Mouse (Mus musculus): Measurements from ENCODE around the gene Nenf. TPM values are rescaled to one million over a fixed set of nuclear protein-coding genes. Genes with fewer than 3 reads are reported as not detected.

Nenf gene
- total RNA-seq, 1 experiment from 2014 or later, result 89.6 TPM

Other genes starting within 250 kb of the Nenf start
- 2.0 and 5.2 TPM in 2 replicates for gene Batf3, start 220.3 kb downstream of the Nenf start, total RNA-seq (2021)
- gene Fam71a, start 153.4 kb downstream of the Nenf start, total RNA-seq (2021), result not detected in 2 replicates
- gene Atf3, start 100.2 kb downstream of the Nenf start, total RNA-seq (2021), result 2.4 and 4.8 TPM in 2 replicates
- gene Tmem206, start 7.7 kb upstream of the Nenf start, total RNA-seq (2021), result 6.2 and 6.8 TPM in 2 replicates
- gene Ppp2r5a, start 85.1 kb upstream of the Nenf start, total RNA-seq (2021), result 193 and 243 TPM in 2 replicates